Mouse (Mus musculus) forebrain, embryonic 15.5 days (tissue): ENCODE measurements around the gene Rsrc1. TPM values are rescaled to one million over a fixed set of nuclear protein-coding genes. Genes with fewer than 3 reads are reported as not detected.

Source experiments
- ATAC-seq: fragments of 200-750 bp; cut with Nextera tagmentation; replicated peaks from 2 replicates; pipeline ENCODE4 v1.8.0; 2017; ENCODE audit warnings: mild to moderate bottlenecking, moderate TSS enrichment, moderate library complexity
- H3K27ac ChIP-seq: fragments of 300-500 bp; sonication (generic); replicated peaks from 2 replicates; pipeline ENCODE4 v1.5.1; 2015; ENCODE audit warnings: mild to moderate bottlenecking, inconsistent platforms
- H3K27me3 ChIP-seq: fragments of 300-500 bp; sonication (generic); 2 replicates; pipeline ENCODE4 v1.6.1; 2015; ENCODE audit warnings: inconsistent platforms
- H3K36me3 ChIP-seq: fragments of 300-500 bp; sonication (generic); 2 replicates; pipeline ENCODE4 v1.6.1; 2015; ENCODE audit warnings: mild to moderate bottlenecking, inconsistent platforms
- H3K4me1 ChIP-seq: fragments of 300-500 bp; sonication (generic); 2 replicates; pipeline ENCODE4 v1.6.1; 2015; ENCODE audit warnings: inconsistent platforms
- H3K4me2 ChIP-seq: fragments of 300-500 bp; sonication (generic); replicated peaks from 2 replicates; pipeline ENCODE4 v1.6.1; 2015; ENCODE audit warnings: mild to moderate bottlenecking, inconsistent platforms
- H3K4me3 ChIP-seq: fragments of 300-500 bp; sonication (generic); 2 replicates; pipeline ENCODE4 v1.5.1; 2015; ENCODE audit warnings: mild to moderate bottlenecking, inconsistent platforms
- H3K9ac ChIP-seq: fragments of 300-500 bp; sonication (generic); replicated peaks from 2 replicates; pipeline ENCODE4 v1.6.1; 2015; ENCODE audit warnings: mild to moderate bottlenecking, inconsistent platforms
- H3K9me3 ChIP-seq: fragments of 300-500 bp; sonication (generic); 2 replicates; pipeline ENCODE4 v1.6.1; 2016; ENCODE audit warnings: inconsistent platforms
- WGBS: fragments of 180-500 bp; shearing (Covaris S2); methylation state at CpG from one replicate; pipeline ENCODE4 v1.1.7; 2015; ENCODE audit warnings: mixed read lengths; 5-methylcytosine and 5-hydroxymethylcytosine counted together
- polyA plus RNA-seq: library from polyadenylated mRNA; unstranded; fragments of >200 nt; fragmentation: Nextera tagmentation; extraction: Ambion mirVana; gene quantifications from 2 replicates; pipeline ENCODE4 v1.2.1, GENCODE M21; 2015

Gene Rsrc1
- polyA plus RNA-seq, 1 experiment from 2014 or later, result 27.6 TPM

DNA sequence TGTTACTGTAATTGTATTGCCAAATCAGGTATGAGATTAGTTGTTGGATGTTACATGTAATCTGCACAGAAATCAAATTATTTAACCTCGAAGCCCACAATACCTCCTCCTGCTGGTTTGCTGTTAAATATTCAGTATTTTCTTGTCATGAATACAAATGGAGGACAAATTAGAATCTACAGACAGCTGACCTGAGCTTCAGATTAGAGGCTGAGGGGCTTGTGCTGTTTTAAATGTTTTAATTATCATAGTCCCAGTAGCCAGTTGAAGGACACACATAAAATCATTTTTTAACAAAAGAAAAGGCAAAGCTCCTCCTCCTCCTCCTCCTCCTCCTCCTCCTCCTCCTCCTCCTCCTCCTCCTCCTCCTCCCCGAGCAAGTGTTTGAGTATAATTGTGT, 327.5 kb downstream of the Rsrc1 start:
- no peak for ATAC-seq
- no peak overlapping the region for H3K9ac ChIP-seq
- WGBS, result 43% methylated on average over 1 of the region's 2 CpGs
- H3K9me3 ChIP-seq, result no peaks in the 10 kb centered on the region
- H3K4me2 ChIP-seq, result no peak overlapping the region
- H3K27me3 ChIP-seq, result no peaks in the 10 kb centered on the region
- H3K27ac ChIP-seq, result no peak overlapping the region
- 0 out of 2 replicates have a peak, but pooled peaks cover 6% of the 10 kb centered on the region for H3K4me1 ChIP-seq
- H3K36me3 ChIP-seq, result no peaks in the 10 kb centered on the region
- no peak overlapping the region for H3K4me3 ChIP-seq

GRCm38 (mm10) chr3:67309644-67310311, 328.6 kb downstream of the Rsrc1 start:
- no peak overlapping the region for H3K4me3 ChIP-seq
- H3K36me3 ChIP-seq, result no peaks in the 10 kb centered on the region
- WGBS, result 59% methylated on average over 7 of the region's 7 CpGs
- no peak for ATAC-seq
- no peaks in the 10 kb centered on the region for H3K9me3 ChIP-seq
- 0 out of 2 replicates have a peak, but pooled peaks cover 6% of the 10 kb centered on the region for H3K4me1 ChIP-seq
- no peak overlapping the region for H3K27ac ChIP-seq
- no peaks in the 10 kb centered on the region for H3K27me3 ChIP-seq
- H3K4me2 ChIP-seq, result no peak overlapping the region
- no peak overlapping the region for H3K9ac ChIP-seq

- WGBS, result 82% methylated on average over 2 of the region's 2 CpGs
- Histone ChIP-seq H3K27me3 (no peaks in the 10 kb centered on the region), H3K4me3 (no peak overlapping the region), H3K4me2 (no peak overlapping the region), H3K4me1 (0 out of 2 replicates have a peak, but pooled peaks cover 6% of the 10 kb centered on the region), H3K27ac (no peak overlapping the region), H3K9me3 (no peaks in the 10 kb centered on the region), H3K9ac (no peak overlapping the region), H3K36me3 (no peaks in the 10 kb centered on the region)
- no peak for ATAC-seq
Observed at GRCm38 (mm10) chr3:67311436-67311835, 330.2 kb downstream of the Rsrc1 start.

- no peak overlapping the region for H3K4me3 ChIP-seq
- no peaks in the 10 kb centered on the region for H3K36me3 ChIP-seq
- 75% methylated on average over 4 of the region's 4 CpGs for WGBS
- H3K9me3 ChIP-seq, result no peaks in the 10 kb centered on the region
- no peak for ATAC-seq
- no peak overlapping the region for H3K9ac ChIP-seq
- no peak overlapping the region for H3K27ac ChIP-seq
- H3K4me1 ChIP-seq, result no peaks in the 10 kb centered on the region
- H3K27me3 ChIP-seq, result no peaks in the 10 kb centered on the region
- H3K4me2 ChIP-seq, result no peak overlapping the region
Observed at GRCm38 (mm10) chr3:67322422-67322821, 341.2 kb downstream of the Rsrc1 start.

DNA sequence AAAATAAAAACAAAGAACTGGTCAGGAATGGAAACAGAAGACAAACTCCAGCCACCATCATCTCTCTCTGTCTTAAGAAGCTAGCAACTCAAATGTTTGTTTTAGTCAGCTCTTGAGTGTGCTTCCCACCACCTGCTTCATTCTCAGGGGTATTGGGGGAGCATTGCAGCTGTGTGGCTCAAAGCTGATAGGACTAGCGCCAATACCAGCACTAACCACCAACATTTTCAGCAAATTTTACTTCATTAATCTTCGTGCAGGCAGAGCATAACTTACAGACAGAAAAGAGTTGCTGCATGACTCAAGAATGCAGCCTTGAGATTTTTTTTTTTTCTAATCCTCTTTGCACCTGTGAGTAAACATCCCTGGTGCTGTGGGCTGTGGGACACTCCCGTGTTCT, 358.4 kb downstream of the Rsrc1 start:
- 68% methylated on average over 3 of the region's 3 CpGs for WGBS
- Histone ChIP-seq H3K4me3 (no peak overlapping the region), H3K27ac (no peak overlapping the region), H3K9ac (no peak overlapping the region), H3K4me2 (no peak overlapping the region), H3K27me3 (no peaks in the 10 kb centered on the region), H3K36me3 (no peaks in the 10 kb centered on the region), H3K4me1 (peaks cover 6% of the 10 kb centered on the region; the same call in 1 of the 2 replicates), H3K9me3 (no peaks in the 10 kb centered on the region)
- no peak for ATAC-seq

DNA sequence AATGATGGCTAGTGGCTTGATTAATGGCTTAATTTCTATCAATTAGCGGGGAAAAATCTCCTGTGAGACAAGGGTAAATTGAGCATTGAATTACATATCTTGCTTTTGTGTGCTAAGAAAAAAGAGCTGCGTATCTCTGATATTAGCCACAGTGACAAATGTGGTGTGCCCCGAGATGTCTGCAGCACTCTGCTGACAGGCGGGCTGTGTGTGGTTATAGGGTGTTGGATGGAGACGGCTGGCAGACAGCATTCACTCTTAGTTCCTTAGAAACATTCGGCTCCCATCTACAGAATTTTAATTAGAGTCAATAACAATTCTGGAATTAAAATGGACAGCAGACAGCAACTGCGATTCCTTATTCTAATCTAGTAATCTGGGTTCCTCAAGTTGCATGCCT, 359.7 kb downstream of the Rsrc1 start:
- no peaks in the 10 kb centered on the region for H3K9me3 ChIP-seq
- no peak overlapping the region for H3K9ac ChIP-seq
- H3K36me3 ChIP-seq, result no peaks in the 10 kb centered on the region
- peak; percentile 38; the same call in 1 of the 2 replicates for ATAC-seq
- WGBS, result 33% methylated on average over 7 of the region's 7 CpGs
- no peak overlapping the region; the same call in 1 of the 2 replicates for H3K27ac ChIP-seq
- peaks cover 6% of the 10 kb centered on the region; the same call in 1 of the 2 replicates for H3K4me1 ChIP-seq
- no peaks in the 10 kb centered on the region for H3K27me3 ChIP-seq
- H3K4me3 ChIP-seq, result no peak overlapping the region
- no peak overlapping the region for H3K4me2 ChIP-seq

DNA sequence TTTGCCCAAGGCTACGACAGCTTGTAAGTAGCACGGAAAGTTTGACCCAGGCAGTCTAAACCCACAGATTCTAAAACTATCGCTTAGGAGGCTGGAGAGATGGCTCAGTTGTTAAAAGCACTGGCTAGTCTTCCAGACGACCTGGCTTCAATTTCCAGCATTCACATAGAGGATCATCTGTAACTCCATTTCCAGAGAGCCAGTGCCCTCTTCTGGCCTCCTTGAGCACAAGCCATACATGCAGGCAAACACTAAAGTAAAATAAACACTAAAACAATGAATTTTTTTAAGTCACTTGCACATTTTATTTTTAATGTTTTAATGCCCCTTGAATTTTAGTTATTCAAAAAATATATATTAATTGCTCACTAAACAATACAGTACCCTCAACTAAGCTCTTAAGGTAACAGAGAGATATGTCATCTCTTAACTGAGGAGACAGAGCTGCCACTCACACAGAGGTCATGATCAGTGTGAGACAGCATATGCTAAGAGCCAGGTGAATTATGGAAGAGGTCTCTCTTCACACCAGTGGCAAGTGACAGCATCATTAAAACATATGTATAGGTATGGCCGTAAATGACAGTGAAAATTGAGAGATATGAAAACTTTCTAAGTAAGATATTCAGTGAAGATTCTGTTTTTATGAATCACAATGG, 361.9 kb downstream of the Rsrc1 start:
- Histone ChIP-seq H3K9ac (no peak overlapping the region), H3K9me3 (no peaks in the 10 kb centered on the region), H3K4me1 (peaks cover 9% of the 10 kb centered on the region; the same call in 1 of the 2 replicates), H3K27me3 (no peaks in the 10 kb centered on the region), H3K36me3 (no peaks in the 10 kb centered on the region), H3K27ac (no peak overlapping the region), H3K4me3 (no peak overlapping the region), H3K4me2 (no peak overlapping the region)
- 54% methylated on average over 5 of the region's 5 CpGs for WGBS
- no peak for ATAC-seq

DNA sequence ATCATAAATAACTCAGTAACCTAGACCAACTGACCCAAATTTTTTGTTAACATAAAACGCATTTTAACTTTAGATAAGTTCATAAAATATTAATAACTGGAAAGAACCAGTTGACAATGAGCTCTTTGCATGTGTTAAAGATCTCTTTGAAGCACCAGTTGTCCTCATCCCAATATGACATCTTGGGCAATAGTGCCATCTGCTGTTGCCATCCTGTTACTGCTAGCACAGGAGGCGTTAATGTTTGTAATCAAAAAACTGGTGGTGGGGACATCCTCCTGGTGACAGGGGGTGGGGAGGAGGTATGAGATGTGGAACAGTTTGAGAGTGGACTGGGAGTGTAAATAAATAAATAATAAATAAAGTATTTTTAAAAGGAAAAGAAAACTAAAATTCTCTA, 363.4 kb downstream of the Rsrc1 start:
- no peak overlapping the region for H3K9ac ChIP-seq
- no peaks in the 10 kb centered on the region for H3K36me3 ChIP-seq
- ATAC-seq, result 0 out of 2 replicates have a peak, but pooled peaks have one; percentile 46
- H3K4me2 ChIP-seq, result no peak overlapping the region
- H3K9me3 ChIP-seq, result no peaks in the 10 kb centered on the region
- H3K27me3 ChIP-seq, result no peaks in the 10 kb centered on the region
- 8% methylated on average over 2 of the region's 2 CpGs for WGBS
- H3K4me3 ChIP-seq, result no peak overlapping the region
- H3K4me1 ChIP-seq, result peaks cover 9% of the 10 kb centered on the region; the same call in 1 of the 2 replicates
- no peak overlapping the region for H3K27ac ChIP-seq

- Histone ChIP-seq H3K4me3 (no peak overlapping the region), H3K4me1 (peaks cover 9% of the 10 kb centered on the region; the same call in 1 of the 2 replicates), H3K9me3 (no peaks in the 10 kb centered on the region), H3K9ac (no peak overlapping the region), H3K36me3 (no peaks in the 10 kb centered on the region), H3K27ac (no peak overlapping the region), H3K27me3 (no peaks in the 10 kb centered on the region), H3K4me2 (no peak overlapping the region)
- WGBS, result 35% methylated on average over 2 of the region's 2 CpGs
- 0 out of 2 replicates have a peak, but pooled peaks have one; percentile 40 for ATAC-seq
Observed at GRCm38 (mm10) chr3:67346674-67347073, 365.5 kb downstream of the Rsrc1 start.

- Histone ChIP-seq H3K4me2 (no peak overlapping the region), H3K9me3 (no peaks in the 10 kb centered on the region), H3K4me1 (0 out of 2 replicates have a peak, but pooled peaks cover 7% of the 10 kb centered on the region), H3K9ac (no peak overlapping the region), H3K36me3 (no peaks in the 10 kb centered on the region), H3K27ac (no peak overlapping the region), H3K27me3 (no peaks in the 10 kb centered on the region; the same call in 1 of the 2 replicates), H3K4me3 (no peak overlapping the region)
- no peak; the same call in 1 of the 2 replicates for ATAC-seq
- WGBS, result 59% methylated on average over 12 of the region's 12 CpGs
Observed at GRCm38 (mm10) chr3:67351406-67352127, 370.4 kb downstream of the Rsrc1 start.

DNA sequence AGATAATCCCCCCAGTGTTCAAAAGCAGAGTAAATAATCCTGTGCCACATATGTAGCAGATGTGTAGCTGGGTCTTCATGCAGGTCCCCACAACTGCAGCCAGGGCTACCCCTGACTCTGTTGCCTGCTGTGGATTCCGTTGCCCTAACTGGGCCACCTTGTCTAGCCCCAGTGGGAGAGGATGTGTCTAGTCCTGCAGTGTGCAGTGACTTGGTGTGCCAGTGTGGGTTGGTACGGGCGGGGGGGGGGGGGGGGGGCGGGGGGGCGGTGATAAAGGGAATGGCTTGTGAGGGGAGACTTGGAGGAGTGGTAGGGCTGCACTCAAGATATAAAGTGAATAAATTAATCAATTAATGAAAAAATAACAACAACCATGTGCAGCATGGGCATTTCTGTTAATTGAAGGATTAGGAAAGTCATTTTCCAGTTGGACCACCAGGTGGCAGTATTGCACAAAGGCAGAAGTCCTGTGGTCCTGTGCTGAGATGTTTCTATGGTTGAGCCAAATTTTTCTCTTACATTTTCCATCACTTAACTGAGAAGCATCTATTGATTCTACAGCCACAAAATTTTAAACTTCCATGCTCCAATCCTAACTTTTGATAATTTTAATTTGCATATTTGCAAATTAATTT, 371.1 kb downstream of the Rsrc1 start:
- peak; percentile 86 for ATAC-seq
- whole genome bisulfite sequencing, result 23% methylated on average over 4 of the region's 5 CpGs
- Histone ChIP-seq H3K9ac (no peak overlapping the region), H3K4me2 (no peak overlapping the region), H3K27me3 (no peaks in the 10 kb centered on the region; the same call in 1 of the 2 replicates), H3K27ac (no peak overlapping the region), H3K4me3 (no peak overlapping the region), H3K9me3 (no peaks in the 10 kb centered on the region), H3K4me1 (0 out of 2 replicates have a peak, but pooled peaks cover 3% of the 10 kb centered on the region), H3K36me3 (no peaks in the 10 kb centered on the region)
